Mouse (Mus musculus) MEL (cell line): ENCODE results near the gene Dis3l2. TPM values are rescaled to one million over a fixed set of nuclear protein-coding genes. Genes with fewer than 3 reads are reported as not detected.
A peak's percentile ranks its signal among the peaks of the same experiment; 100 is the strongest.

Experiments
- DNase-seq: peaks from one replicate; pipeline ENCODE4 v3.0.0; 2011; ENCODE audit warnings: low read depth, low spot score
- H3K27ac ChIP-seq: 2 replicates; pipeline ENCODE4 v1.5.1; 2012; ENCODE audit warnings: low read depth, mild to moderate bottlenecking, control low read depth, low read length, moderate library complexity; ENCODE audit not compliant: control insufficient read depth
- H3K27me3 ChIP-seq, 2 experiments: fragments of 150-350 bp in 1 of 2; sonication (generic) in 1 of 2; 2 replicates each; pipeline ENCODE4 v1.6.1; 2012; ENCODE audit warnings: low read length in 2 of 2, mild to moderate bottlenecking in 2 of 2, improper control_type of control experiment in 1 of 2, moderate library complexity in 1 of 2; ENCODE audit not compliant: insufficient read depth in 2 of 2, control insufficient read depth in 1 of 2
- H3K36me3 ChIP-seq, 2 experiments: 2 replicates each; pipeline ENCODE4 v1.6.1; 2012 to 2014; ENCODE audit warnings: low read length in 2 of 2, improper control_type of control experiment in 1 of 2, inconsistent platforms in 1 of 2, mild to moderate bottlenecking in 1 of 2; ENCODE audit not compliant: insufficient read depth in 2 of 2, control insufficient read depth in 1 of 2
- H3K4me1 ChIP-seq, 2 experiments: fragments of 150-350 bp in 1 of 2; sonication (generic) in 1 of 2; 2 replicates each; pipeline ENCODE4 v1.6.1; 2012; ENCODE audit warnings: low read length in 2 of 2, improper control_type of control experiment in 1 of 2, mild to moderate bottlenecking in 1 of 2; ENCODE audit not compliant: insufficient read depth in 2 of 2, control insufficient read depth in 1 of 2
- H3K4me3 ChIP-seq, 2 experiments: fragments of 150-350 bp in 1 of 2; sonication (generic) in 1 of 2; 2 replicates each; pipeline ENCODE4 v1.5.1; 2012; ENCODE audit warnings: low read depth in 2 of 2, low read length in 2 of 2, mild to moderate bottlenecking in 2 of 2, moderate library complexity in 2 of 2, control low read depth in 1 of 2, improper control_type of control experiment in 1 of 2; ENCODE audit not compliant: control insufficient read depth in 1 of 2, insufficient read depth in 1 of 2
- H3K79me2 ChIP-seq: 2 replicates; pipeline ENCODE4 v1.6.1; 2012; ENCODE audit warnings: mild to moderate bottlenecking, low read length, moderate library complexity; ENCODE audit not compliant: control insufficient read depth, poor library complexity, insufficient read depth
- H3K9ac ChIP-seq: 2 replicates; pipeline ENCODE4 v1.6.1; 2012; ENCODE audit warnings: low read depth, mild to moderate bottlenecking, control low read depth, low read length, moderate library complexity; ENCODE audit not compliant: control insufficient read depth, poor library complexity, severe bottlenecking
- H3K9me3 ChIP-seq: fragments of 150-350 bp; sonication (generic); replicated peaks from 2 replicates; pipeline ENCODE4 v1.6.1; 2012; ENCODE audit warnings: mild to moderate bottlenecking, low read length, improper control_type of control experiment, moderate library complexity; ENCODE audit not compliant: insufficient read depth
- CHD1 ChIP-seq: IDR thresholded peaks from 2 replicates; pipeline ENCODE4 v1.6.1; 2012; ENCODE audit warnings: low read depth, mild to moderate bottlenecking, inconsistent platforms, low read length, improper control_type of control experiment
- CHD2 ChIP-seq: IDR thresholded peaks from 2 replicates; pipeline ENCODE4 v1.6.1; 2011; ENCODE audit warnings: low read length, improper control_type of control experiment
- CTCF ChIP-seq, 3 experiments: IDR thresholded peaks in 2 of 3; conservative IDR thresholded peaks in 1 of 3; 2 replicates each; pipeline ENCODE4 v1.5.1; 2011 to 2012; ENCODE audit warnings: low read length in 3 of 3, low read depth in 2 of 3, mild to moderate bottlenecking in 2 of 3, improper control_type of control experiment in 1 of 3, inconsistent platforms in 1 of 3, mixed read lengths in 1 of 3, moderate library complexity in 1 of 3; ENCODE audit not compliant: control insufficient read depth in 1 of 3, insufficient read depth in 1 of 3, poor library complexity in 1 of 3, severe bottlenecking in 1 of 3
- E2F4 ChIP-seq: IDR thresholded peaks from 2 replicates; pipeline ENCODE4 v1.6.1; 2011; ENCODE audit warnings: low read depth, low read length, improper control_type of control experiment, borderline replicate concordance
- ETS1 ChIP-seq: IDR thresholded peaks from 2 replicates; pipeline ENCODE4 v1.6.1; 2012; ENCODE audit warnings: low read depth, mild to moderate bottlenecking, inconsistent platforms, low read length, improper control_type of control experiment, moderate library complexity
- GABPA ChIP-seq: IDR thresholded peaks from 2 replicates; pipeline ENCODE4 v1.6.1; 2012; ENCODE audit warnings: low read depth, mild to moderate bottlenecking, inconsistent platforms, low read length, improper control_type of control experiment, moderate library complexity
- GATA1 ChIP-seq: IDR thresholded peaks from 2 replicates; pipeline ENCODE4 v1.6.1; 2011; ENCODE audit warnings: low read depth, low read length, improper control_type of control experiment
- HCFC1 ChIP-seq: IDR thresholded peaks from 2 replicates; pipeline ENCODE4 v1.6.1; 2012; ENCODE audit warnings: low read depth, mild to moderate bottlenecking, inconsistent platforms, low read length, improper control_type of control experiment, moderate library complexity
- KAT2A ChIP-seq: conservative IDR thresholded peaks from 2 replicates; pipeline ENCODE4 v1.6.1; 2012; ENCODE audit warnings: low read depth, low read length, improper control_type of control experiment, inconsistent platforms
- MAZ ChIP-seq: IDR thresholded peaks from 2 replicates; pipeline ENCODE4 v1.6.1; 2012; ENCODE audit warnings: low read depth, mild to moderate bottlenecking, inconsistent platforms, low read length, improper control_type of control experiment
- MYB ChIP-seq: IDR thresholded peaks from 2 replicates; pipeline ENCODE4 v1.6.1; 2011; ENCODE audit warnings: mild to moderate bottlenecking, low read depth, low read length, improper control_type of control experiment
- NELFE ChIP-seq: IDR thresholded peaks from 2 replicates; pipeline ENCODE4 v1.6.1; 2011; ENCODE audit warnings: low read depth, low read length, improper control_type of control experiment
- POLR2A ChIP-seq, 2 experiments: IDR thresholded peaks; 2 replicates each; pipeline ENCODE4 v1.6.1; 2011 to 2012; ENCODE audit warnings: low read length in 2 of 2, mild to moderate bottlenecking in 2 of 2, control low read depth in 1 of 2, improper control_type of control experiment in 1 of 2, low read depth in 1 of 2, moderate library complexity in 1 of 2; ENCODE audit not compliant: control insufficient read depth in 1 of 2, insufficient read depth in 1 of 2, poor library complexity in 1 of 2
- POLR2AphosphoS2 ChIP-seq: IDR thresholded peaks from 2 replicates; pipeline ENCODE4 v1.6.1; 2011; ENCODE audit warnings: low read length, improper control_type of control experiment
- RAD21 ChIP-seq: IDR thresholded peaks from 2 replicates; pipeline ENCODE4 v1.6.1; 2011; ENCODE audit warnings: mild to moderate bottlenecking, low read depth, low read length, improper control_type of control experiment
- SIN3A ChIP-seq: IDR thresholded peaks from 2 replicates; pipeline ENCODE4 v1.6.1; 2012; ENCODE audit warnings: low read length, improper control_type of control experiment, inconsistent platforms
- TAL1 ChIP-seq: IDR thresholded peaks from 2 replicates; pipeline ENCODE4 v1.6.1; 2012; ENCODE audit warnings: mild to moderate bottlenecking, inconsistent platforms, low read length, moderate library complexity, mixed read lengths
- USF1 ChIP-seq: IDR thresholded peaks from 2 replicates; pipeline ENCODE4 v1.6.1; 2014; ENCODE audit warnings: low read depth, mild to moderate bottlenecking, inconsistent platforms, low read length, improper control_type of control experiment, moderate library complexity
- USF2 ChIP-seq, 2 experiments: IDR thresholded peaks; 2 replicates each; pipeline ENCODE4 v1.6.1; 2011 to 2012; ENCODE audit warnings: improper control_type of control experiment in 2 of 2, low read length in 2 of 2, borderline replicate concordance in 1 of 2, inconsistent platforms in 1 of 2, low read depth in 1 of 2, mild to moderate bottlenecking in 1 of 2; ENCODE audit not compliant: insufficient read depth in 1 of 2
- ZC3H11A ChIP-seq: IDR thresholded peaks from 2 replicates; pipeline ENCODE4 v1.6.1; 2012; ENCODE audit warnings: low read depth, mild to moderate bottlenecking, inconsistent platforms, low read length, improper control_type of control experiment
- ZMIZ1 ChIP-seq: IDR thresholded peaks from 2 replicates; pipeline ENCODE4 v1.6.1; 2012; ENCODE audit warnings: low read depth, mild to moderate bottlenecking, inconsistent platforms, low read length, improper control_type of control experiment, moderate library complexity
- polyA plus RNA-seq, 2 experiments: library from polyadenylated mRNA; stranded (reverse) in 1 of 2; unstranded in 1 of 2; fragments of >175 nt in 1 of 2; fragments of >200 nt in 1 of 2; gene quantifications; 2 replicates each; pipeline versions ENCODE4 v1.2.1 to v1.2.4; 2012; ENCODE audit warnings: low replicate concordance in 2 of 2, low read depth in 1 of 2; ENCODE audit not compliant: insufficient read length in 2 of 2, insufficient read depth in 1 of 2, missing spikeins in 1 of 2
- total RNA-seq: library from RNA; depleted of rRNA; stranded (reverse); fragments of 300-350 nt; gene quantifications from 2 replicates; pipeline ENCODE4 v1.2.3, GENCODE M21; 2012

Gene Dis3l2
- total and polyA plus RNA-seq, 3 experiments: 16.9 to 17.3 TPM; not detected in 1

DNA sequence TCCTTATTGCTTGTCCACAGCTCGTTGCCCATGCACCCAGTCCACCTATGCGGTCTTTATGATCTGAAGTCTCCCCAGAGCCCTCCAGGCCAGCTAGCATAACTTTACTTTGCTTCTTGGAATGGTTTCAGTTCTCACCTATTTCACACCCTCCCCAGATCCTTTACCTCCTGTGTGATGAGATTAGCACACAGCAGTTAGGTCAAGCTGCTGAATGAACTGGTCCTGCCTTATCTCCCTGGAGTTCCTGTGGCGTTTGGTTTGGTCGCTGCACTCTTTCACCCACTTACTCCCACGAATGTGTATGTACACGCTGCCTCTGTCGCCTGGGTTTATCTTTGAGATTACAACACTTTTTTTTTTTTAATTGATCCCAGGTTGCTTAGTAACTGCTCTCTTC is 3.2 kb upstream of the Dis3l2 start (continued):
- no peak for TF ChIP-seq USF1
- no peak for TF ChIP-seq MAZ
- no peak for TF ChIP-seq CTCF (IDR thresholded peaks at IDR 0.05 in 2 of 3, conservative IDR thresholded peaks at IDR 0.05 in 1 of 3; ENCODE audit: control insufficient read depth in 1 of 3, insufficient read depth in 1 of 3, low read depth in 2 of 3, low read length in 3 of 3, poor library complexity in 1 of 3, severe bottlenecking in 1 of 3)
- TF ChIP-seq ETS1: peak; percentile 16; the same call in 1 of the 2 replicates
- no peak for TF ChIP-seq HCFC1
- TF ChIP-seq USF2 (IDR thresholded peaks at IDR 0.05; ENCODE audit: borderline replicate concordance in 1 of 2, insufficient read depth in 1 of 2, low read depth in 1 of 2, low read length in 2 of 2): no peak
- 0 out of 2 replicates have a peak, but pooled peaks have one; percentile 32 for TF ChIP-seq MYB
- TF ChIP-seq KAT2A: no peak

DNA sequence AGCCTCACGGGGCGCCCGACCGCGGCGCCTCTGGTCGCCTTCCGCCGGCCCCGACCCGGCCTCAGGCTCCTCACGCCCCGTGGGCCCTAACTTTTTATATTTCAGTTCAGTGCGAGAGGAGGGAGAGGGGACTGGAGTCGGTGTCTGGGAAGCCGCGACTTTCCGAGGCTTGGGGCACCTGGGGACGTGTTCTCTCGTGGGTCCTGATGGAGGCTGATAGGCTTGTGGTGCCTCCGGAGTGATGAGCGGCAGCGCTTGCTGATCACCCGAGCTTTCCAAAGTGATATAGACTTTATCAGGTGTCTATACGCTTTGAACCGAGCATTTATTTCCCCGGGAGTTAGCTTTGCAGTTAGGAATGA is 338 bp downstream of the Dis3l2 start:
- H3K79me2 ChIP-seq: peaks cover 13% of the 10 kb centered on the region
- peaks cover 0 to 22% of the 10 kb centered on the region in 2 experiments; a peak in 2 of 4 replicates for H3K36me3 ChIP-seq
- peak overlapping the region; percentile 56 for H3K27ac ChIP-seq
- peak; percentile 55 for DNase-seq
- H3K4me1 ChIP-seq: peaks cover 21 to 22% of the 10 kb centered on the region in 2 experiments
- H3K9me3 ChIP-seq: no peaks in the 10 kb centered on the region
- no peaks in the 10 kb centered on the region for H3K27me3 ChIP-seq
- peak overlapping the region; percentile 98 for H3K9ac ChIP-seq
- peak overlapping the region; percentile 88 to 92 for H3K4me3 ChIP-seq
- TF ChIP-seq POLR2A (IDR thresholded peaks at IDR 0.05; ENCODE audit: control insufficient read depth in 1 of 2, insufficient read depth in 1 of 2, low read depth in 1 of 2, low read length in 2 of 2, poor library complexity in 1 of 2) (peak; percentile 2 to 44; a peak in 1 of 4 replicates), RAD21 (no peak)

DNA sequence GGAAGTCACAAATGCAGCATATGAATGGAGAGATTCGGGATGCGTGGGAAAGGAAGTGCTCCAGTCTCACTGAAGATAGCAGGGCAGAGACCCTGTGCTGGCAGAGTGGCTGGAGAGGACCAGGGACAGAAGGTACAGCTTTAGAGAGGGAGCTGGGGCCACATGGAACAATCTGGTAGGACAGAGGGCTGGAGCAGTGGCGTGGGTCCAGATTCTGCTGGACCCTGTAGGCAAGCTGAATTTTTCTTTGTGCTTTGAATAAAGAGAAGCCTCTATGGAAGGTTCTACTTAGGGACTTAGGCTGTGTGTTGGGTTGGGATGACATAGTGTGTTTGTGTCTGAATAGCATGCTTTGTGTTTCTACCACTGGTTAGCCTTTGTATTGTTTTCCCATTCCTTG is 1.9 kb downstream of the Dis3l2 start:
- Histone ChIP-seq H3K79me2 (peaks cover 13% of the 10 kb centered on the region), H3K4me1 (peaks cover 17 to 24% of the 10 kb centered on the region in 2 experiments), H3K4me3 (no peak overlapping the region), H3K9me3 (no peaks in the 10 kb centered on the region), H3K27me3 (no peaks in the 10 kb centered on the region), H3K9ac (no peak overlapping the region), H3K27ac (no peak overlapping the region), H3K36me3 (peaks cover 0 to 25% of the 10 kb centered on the region in 2 experiments; a peak in 2 of 4 replicates)
- no peak for DNase-seq
- TF ChIP-seq TAL1: no peak
- no peak for TF ChIP-seq CHD2
- TF ChIP-seq ZMIZ1: no peak
- TF ChIP-seq E2F4: no peak
- TF ChIP-seq GATA1: no peak
- no peak for TF ChIP-seq CHD1
- TF ChIP-seq GABPA: no peak
- no peak for TF ChIP-seq NELFE
- TF ChIP-seq ZC3H11A: no peak
- no peak for TF ChIP-seq SIN3A
- TF ChIP-seq HCFC1: no peak
- TF ChIP-seq POLR2AphosphoS2: no peak
